8 mouse cellular contexts compared by ENCODE assay signal in the genomic region with DNA sequence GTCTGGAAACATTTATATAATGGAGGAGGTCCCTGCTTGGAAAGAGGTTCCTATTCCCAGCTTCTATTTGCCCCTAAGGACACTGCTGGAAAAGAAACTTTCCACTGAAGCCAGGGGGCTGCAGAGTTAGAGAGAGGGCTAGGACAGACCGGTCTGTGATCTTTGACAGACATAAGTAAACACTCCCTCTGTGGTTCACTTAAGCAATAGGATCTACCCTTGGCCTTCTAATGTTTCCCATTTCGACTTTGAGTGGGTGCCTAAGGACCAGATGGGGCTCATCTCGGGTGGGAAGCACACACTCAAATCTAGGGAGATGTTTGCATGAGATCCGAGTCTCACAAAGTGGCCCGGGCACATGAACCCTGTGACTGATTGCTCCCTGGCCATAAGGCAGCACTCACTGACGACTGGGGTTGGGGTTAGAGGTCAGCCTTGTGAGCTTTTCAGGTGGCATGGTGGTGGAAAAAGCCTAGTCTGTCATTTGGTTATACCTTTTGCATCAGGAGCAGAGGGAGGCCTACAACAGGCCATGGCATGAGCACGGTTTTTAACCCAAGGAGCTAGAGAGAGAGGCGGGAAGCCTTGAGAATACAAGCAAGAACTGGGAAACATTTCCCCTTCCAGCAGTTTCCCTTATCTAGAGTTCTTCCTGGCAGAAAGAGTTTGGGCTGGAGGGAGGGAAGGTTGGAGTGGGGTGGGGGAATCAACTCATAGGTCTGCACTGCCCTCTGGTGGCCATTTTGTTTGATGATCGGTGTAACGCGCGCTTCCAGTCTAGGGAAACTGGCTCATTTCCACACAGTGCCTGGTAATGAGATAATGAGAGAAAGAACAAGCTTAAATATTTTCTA. TPM values are rescaled to one million over a fixed set of nuclear protein-coding genes. Genes with fewer than 3 reads are reported as not detected.
DNase-seq lines count a peak whose midpoint lies in the region; ATAC-seq and TF ChIP-seq lines count a peak whose summit lies in the region.

No protein-coding gene starts in this region.

- no peak overlapping the region for H3K27ac ChIP-seq in bone marrow macrophage, adult 2 months (ENCODE audit: insufficient read depth, low read depth, low read length)
- H3K27ac ChIP-seq in intestine, embryonic 16.5 days (ENCODE audit: low read length), result no peak overlapping the region

- no peaks in the 10 kb centered on the region for H3K4me1 ChIP-seq in bone marrow macrophage, adult 2 months (ENCODE audit: control insufficient read depth, insufficient read depth, low read length)
- H3K4me1 ChIP-seq in intestine, embryonic 16.5 days (ENCODE audit: control insufficient read depth, insufficient read depth, low read length), result no peaks in the 10 kb centered on the region

- peak; percentile 54 for ATAC-seq in intestine, embryonic 16.5 days
- peak; percentile 84 for ATAC-seq in megakaryocyte-erythroid progenitor cell, adult 5-6 weeks (replicated peaks; ENCODE audit: low FRiP score, low TSS enrichment, poor library complexity, severe bottlenecking)
- ATAC-seq in inflammation-experienced regulatory T-cells, adult 6 months, result no peak

- no peak overlapping the region for H3K9ac ChIP-seq in intestine, embryonic 16.5 days (ENCODE audit: low read depth, low read length)

- no peak overlapping the region for H3K4me3 ChIP-seq in bone marrow macrophage, adult 2 months (ENCODE audit: insufficient read depth, low read length)
- no peak overlapping the region for H3K4me3 ChIP-seq in intestine, embryonic 16.5 days (ENCODE audit: low read length)

- peak; percentile 93 for TF ChIP-seq CTCF in bone marrow macrophage, adult 2 months (IDR thresholded peaks at IDR 0.05; ENCODE audit: low read depth, low read length)

- H3K27me3 ChIP-seq in intestine, embryonic 16.5 days (replicated peaks; ENCODE audit: control insufficient read depth, insufficient read depth, low read length), result no peaks in the 10 kb centered on the region

- DNase-seq in embryo, embryonic 9.5 days (ENCODE audit: extremely low spot score), result peak; percentile 74
- peak; percentile 98 for DNase-seq in heart, adult 11 months
- peak; percentile 81 to 84 for DNase-seq in left cerebral cortex, postnatal 10 days (ENCODE audit: extremely low spot score in 1 of 2, low spot score in 2 of 2)
- DNase-seq in right cerebral cortex, postnatal 36 days (ENCODE audit: low spot score in 2 of 2), result peak; percentile 54 to 59

- H3K4me2 ChIP-seq in intestine, embryonic 16.5 days (ENCODE audit: low read depth, low read length), result no peak overlapping the region

- H3K9me3 ChIP-seq in intestine, embryonic 16.5 days (ENCODE audit: control insufficient read depth, low read length), result no peaks in the 10 kb centered on the region

- TF ChIP-seq POLR2A in bone marrow macrophage, adult 2 months (IDR thresholded peaks at IDR 0.05; ENCODE audit: borderline replicate concordance, low read depth, low read length), result no peak

- intact Hi-C loops in left cerebral cortex, postnatal 10 days (cut with DNase I), result loop anchor here (2.0 kb wide), 1 partner anchor 279 kb away; no protein-coding TSS in a partner anchor

- H3K36me3 ChIP-seq in intestine, embryonic 16.5 days (ENCODE audit: control insufficient read depth, insufficient read depth, low read length), result no peaks in the 10 kb centered on the region

- WGBS in intestine, embryonic 16.5 days, result 24% methylated on average over 12 of the region's 12 CpGs

RNA-seq across cellular contexts. Expression of gene Adcyap1r1, which starts 59.7 kb away (rescaled TPM):
- polyA plus RNA-seq in bone marrow macrophage, adult 2 months (2012; ENCODE audit: insufficient read depth, insufficient read length, missing spikeins), result not detected in 2 replicates
- 3.8 and 4.4 TPM in 2 replicates for polyA plus RNA-seq in intestine, embryonic 16.5 days (2015; fragmentation: Nextera tagmentation; extraction: Ambion mirVana)
- total RNA-seq in left cerebral cortex, postnatal 10 days (2021), result 100 to 1,000 TPM; 137 to 142 TPM
- not detected in 2 replicates for total RNA-seq in megakaryocyte-erythroid progenitor cell, adult 5-6 weeks (2014; fragmentation: Nextera tagmentation)
- total RNA-seq in megakaryocyte-erythroid progenitor cell, adult 5-6 weeks (2017), result not detected in 2 replicates
- not detected for polyA plus RNA-seq in inflammation-experienced regulatory T-cells, adult 6 months (2017; shearing (Covaris generic))
